ENCODE assay signal across 14 mouse cellular contexts in genomic region chr12:25265560-25266525, GRCm38 (mm10).
DNase-seq lines count a peak whose midpoint lies in the region; ATAC-seq and TF ChIP-seq lines count a peak whose summit lies in the region.
"Had no signal": no experiment of that assay in that cellular context is flagged by ENCODE, and none has a peak within 500 bp of the region (broad histone marks: within the 10 kb centered on the region; RNA-seq: fewer than 3 reads in every experiment).

No protein-coding gene starts in this region.

- WGBS in liver, adult 2 months: 69% methylated on average over 11 of the region's 11 CpGs
- WGBS in liver, postnatal 0 days (ENCODE audit: insufficient replicate concordance): 66% methylated on average over 11 of the region's 11 CpGs
- 32% methylated on average over 11 of the region's 11 CpGs for WGBS in small intestine, adult 2 months
- 52% methylated on average over 11 of the region's 11 CpGs for WGBS in hindbrain, embryonic 13.5 days

- H3K36me3 ChIP-seq in liver, adult 2 months (ENCODE audit: control insufficient read depth, insufficient read depth, low read length): no peaks in the 10 kb centered on the region
- H3K36me3 ChIP-seq in liver, postnatal 0 days (replicated peaks; ENCODE audit: insufficient read depth, low read length): no peaks in the 10 kb centered on the region
- no peaks in the 10 kb centered on the region for H3K36me3 ChIP-seq in ES-Bruce4 (ENCODE audit: control insufficient read depth, insufficient read depth, low read length, poor library complexity, severe bottlenecking)
- H3K36me3 ChIP-seq in small intestine, adult 2 months (ENCODE audit: control insufficient read depth, insufficient read depth, low read length): no peaks in the 10 kb centered on the region
- no peaks in the 10 kb centered on the region for H3K36me3 ChIP-seq in hindbrain, embryonic 13.5 days
- H3K36me3 ChIP-seq: midbrain, embryonic 15.5 days had no signal

- H3K9ac ChIP-seq in liver, adult 2 months (ENCODE audit: low read depth, low read length): no peak overlapping the region
- no peak overlapping the region for H3K9ac ChIP-seq in liver, postnatal 0 days (replicated peaks)
- H3K9ac ChIP-seq in ES-Bruce4 (ENCODE audit: low read depth, poor library complexity, severe bottlenecking): no peak overlapping the region
- no peak overlapping the region for H3K9ac ChIP-seq in hindbrain, embryonic 13.5 days
- H3K9ac ChIP-seq: forebrain, embryonic 13.5 days; midbrain, embryonic 15.5 days had no signal

- no peak for TF ChIP-seq EP300 in liver, postnatal 0 days (IDR thresholded peaks at IDR 0.05; ENCODE audit: low read depth)
- no peak for TF ChIP-seq EP300 in ES-Bruce4 (IDR thresholded peaks at IDR 0.05; ENCODE audit: insufficient read depth, low read depth, low read length)

- no peaks in the 10 kb centered on the region for H3K27me3 ChIP-seq in liver, adult 2 months (ENCODE audit: control insufficient read depth, insufficient read depth, low read length)
- H3K27me3 ChIP-seq in liver, postnatal 0 days (ENCODE audit: insufficient read depth, low read length): no peaks in the 10 kb centered on the region
- no peaks in the 10 kb centered on the region for H3K27me3 ChIP-seq in ES-Bruce4 (ENCODE audit: control insufficient read depth, insufficient read depth, low read length, poor library complexity, severe bottlenecking)
- no peaks in the 10 kb centered on the region for H3K27me3 ChIP-seq in small intestine, adult 2 months (ENCODE audit: control insufficient read depth, insufficient read depth, low read length)
- H3K27me3 ChIP-seq in hindbrain, embryonic 13.5 days: no peaks in the 10 kb centered on the region
- H3K27me3 ChIP-seq: forebrain, embryonic 13.5 days; midbrain, embryonic 15.5 days had no signal

- ATAC-seq in liver, postnatal 0 days: no peak
- no peak for ATAC-seq in hindbrain, embryonic 13.5 days (ENCODE audit: low FRiP score)
- ATAC-seq: forebrain, embryonic 13.5 days; midbrain, embryonic 15.5 days had no signal

- peak; percentile 84 for DNase-seq in liver, adult 2 months (ENCODE audit: extremely low read depth, low read depth, low spot score)
- DNase-seq in liver, postnatal 0 days: no peak
- DNase-seq in fat pad, adult 2 months (ENCODE audit: extremely low read depth, low read depth, low spot score): peak; percentile 76
- DNase-seq in frontal cortex, adult 2 months (ENCODE audit: extremely low spot score in 1 of 2, low spot score in 1 of 2): no peak
- DNase-seq in spleen, postnatal 14 days (ENCODE audit: low spot score in 2 of 2): no peak
- DNase-seq: cerebellum, adult 11 months; cerebellum, postnatal 25 days; kidney, postnatal 10 days; right cerebral cortex, postnatal 4 days had no signal

- H3K27ac ChIP-seq in liver, adult 2 months (replicated peaks; ENCODE audit: insufficient read depth, low read depth, low read length): 0 out of 2 replicates have a peak overlapping the region, but pooled peaks have one; percentile 7
- H3K27ac ChIP-seq in liver, postnatal 0 days (ENCODE audit: low read depth): no peak overlapping the region
- H3K27ac ChIP-seq in ES-Bruce4 (ENCODE audit: insufficient read depth, low read length): peak overlapping the region; percentile 5; the same call in 1 of the 2 replicates
- no peak overlapping the region for H3K27ac ChIP-seq in small intestine, adult 2 months (ENCODE audit: insufficient read depth, low read depth, low read length)
- H3K27ac ChIP-seq in hindbrain, embryonic 13.5 days: no peak overlapping the region
- H3K27ac ChIP-seq: forebrain, embryonic 13.5 days; midbrain, embryonic 15.5 days had no signal

- peaks cover 22% of the 10 kb centered on the region for H3K4me1 ChIP-seq in liver, adult 2 months (ENCODE audit: control insufficient read depth, insufficient read depth, low read length)
- peaks cover 12% of the 10 kb centered on the region for H3K4me1 ChIP-seq in liver, postnatal 0 days (ENCODE audit: insufficient read depth)
- H3K4me1 ChIP-seq in ES-Bruce4 (ENCODE audit: control insufficient read depth, insufficient read depth, low read length): peaks cover 3% of the 10 kb centered on the region
- peaks cover 26% of the 10 kb centered on the region for H3K4me1 ChIP-seq in small intestine, adult 2 months (ENCODE audit: control insufficient read depth, insufficient read depth, insufficient read length, low read length)
- H3K4me1 ChIP-seq in hindbrain, embryonic 13.5 days (replicated peaks): peaks cover 12% of the 10 kb centered on the region; the same call in 1 of the 2 replicates

- TF ChIP-seq CTCF in liver, adult 2 months (IDR thresholded peaks at IDR 0.05; ENCODE audit: low read depth, low read length): no peak
- no peak for TF ChIP-seq CTCF in liver, postnatal 0 days (IDR thresholded peaks at IDR 0.05; ENCODE audit: low read depth)
- TF ChIP-seq CTCF in ES-Bruce4 (IDR thresholded peaks at IDR 0.05; ENCODE audit: low read depth, low read length): no peak
- no peak for TF ChIP-seq CTCF in small intestine, adult 2 months (IDR thresholded peaks at IDR 0.05; ENCODE audit: extremely low read depth, insufficient read length, insufficient replicate concordance, low read depth, low read length)

- H3K4me2 ChIP-seq in liver, postnatal 0 days (ENCODE audit: low read depth, low read length): no peak overlapping the region
- H3K4me2 ChIP-seq in hindbrain, embryonic 13.5 days: no peak overlapping the region
- H3K4me2 ChIP-seq: forebrain, embryonic 13.5 days; midbrain, embryonic 15.5 days had no signal

- H3K9me3 ChIP-seq in liver, postnatal 0 days (ENCODE audit: low read length): no peaks in the 10 kb centered on the region
- H3K9me3 ChIP-seq in ES-Bruce4 (replicated peaks; ENCODE audit: control insufficient read depth, insufficient read depth, low read length, poor library complexity, severe bottlenecking): no peaks in the 10 kb centered on the region
- H3K9me3 ChIP-seq in hindbrain, embryonic 13.5 days: no peaks in the 10 kb centered on the region
- H3K9me3 ChIP-seq: forebrain, embryonic 13.5 days; midbrain, embryonic 15.5 days had no signal

- no peak for TF ChIP-seq POLR2A in liver, adult 2 months (IDR thresholded peaks at IDR 0.05; ENCODE audit: extremely low read depth, insufficient read depth, low read length)
- no peak for TF ChIP-seq POLR2A in ES-Bruce4 (IDR thresholded peaks at IDR 0.05; ENCODE audit: insufficient read depth, low read length)
- 0 out of 2 replicates have a peak, but pooled peaks have one; percentile 16 for TF ChIP-seq POLR2A in small intestine, adult 2 months (IDR thresholded peaks at IDR 0.05; ENCODE audit: low read depth, low read length)

- no peak overlapping the region for H3K4me3 ChIP-seq in liver, adult 2 months (ENCODE audit: insufficient read depth, low read depth, low read length)
- no peak overlapping the region for H3K4me3 ChIP-seq in liver, postnatal 0 days (ENCODE audit: low read depth, low read length)
- H3K4me3 ChIP-seq in ES-Bruce4 (ENCODE audit: low read depth, low read length): no peak overlapping the region
- H3K4me3 ChIP-seq in small intestine, adult 2 months (ENCODE audit: low read depth, low read length): no peak overlapping the region
- H3K4me3 ChIP-seq in hindbrain, embryonic 13.5 days: no peak overlapping the region
- H3K4me3 ChIP-seq: forebrain, embryonic 13.5 days; midbrain, embryonic 15.5 days had no signal

- H3K79me2 ChIP-seq in liver, adult 2 months (ENCODE audit: control insufficient read depth, insufficient read depth, low read length): no peaks in the 10 kb centered on the region

Comparison
In these comparisons a context has a peak if more than half of its experiments do, and no peak if none do; other contexts are left out.
1. DNase-seq: peak in liver, adult 2 months (single experiment) and fat pad, adult 2 months (single experiment); none in liver, postnatal 0 days (single experiment), frontal cortex, adult 2 months (0 of 2) and spleen, postnatal 14 days (0 of 2).
2. H3K27ac ChIP-seq: peak in liver, adult 2 months (single experiment) and ES-Bruce4 (single experiment); none in liver, postnatal 0 days (single experiment), small intestine, adult 2 months (single experiment) and hindbrain, embryonic 13.5 days (single experiment).